Mouse (Mus musculus) hindbrain, embryonic 13.5 days (tissue): Measurements from ENCODE around the gene Mb. TPM values are rescaled to one million over a fixed set of nuclear protein-coding genes. Genes with fewer than 3 reads are reported as not detected.

ENCODE experiments used
- ATAC-seq: fragments of 200-750 bp; cut with Nextera tagmentation; 2 replicates; pipeline ENCODE4 v1.8.0; 2017; ENCODE audit warnings: moderate TSS enrichment; ENCODE audit not compliant: low FRiP score
- H3K27ac ChIP-seq: fragments of 300-500 bp; sonication (generic); 2 replicates; pipeline ENCODE4 v1.5.1; 2015; ENCODE audit warnings: inconsistent platforms, mild to moderate bottlenecking, moderate library complexity
- H3K27me3 ChIP-seq: fragments of 300-500 bp; sonication (generic); 2 replicates; pipeline ENCODE4 v1.6.1; 2015; ENCODE audit warnings: mild to moderate bottlenecking, inconsistent platforms
- H3K36me3 ChIP-seq: fragments of 300-500 bp; sonication (generic); 2 replicates; pipeline ENCODE4 v1.6.1; 2015; ENCODE audit warnings: mild to moderate bottlenecking, inconsistent platforms
- H3K4me1 ChIP-seq: fragments of 300-500 bp; sonication (generic); replicated peaks from 2 replicates; pipeline ENCODE4 v1.6.1; 2015; ENCODE audit warnings: inconsistent platforms
- H3K4me2 ChIP-seq: fragments of 300-500 bp; sonication (generic); 2 replicates; pipeline ENCODE4 v1.6.1; 2015; ENCODE audit warnings: inconsistent platforms, mild to moderate bottlenecking, moderate library complexity
- H3K4me3 ChIP-seq: fragments of 300-500 bp; sonication (generic); 2 replicates; pipeline ENCODE4 v1.5.1; 2015; ENCODE audit warnings: mild to moderate bottlenecking, inconsistent platforms
- H3K9ac ChIP-seq: fragments of 300-500 bp; sonication (generic); 2 replicates; pipeline ENCODE4 v1.6.1; 2015; ENCODE audit warnings: mild to moderate bottlenecking, inconsistent platforms
- H3K9me3 ChIP-seq: fragments of 300-500 bp; sonication (generic); 2 replicates; pipeline ENCODE4 v1.6.1; 2016; ENCODE audit warnings: inconsistent platforms
- WGBS: fragments of 180-500 bp; shearing (Covaris S2); methylation state at CpG from one replicate; pipeline ENCODE4 v1.1.7; 2015; 5-methylcytosine and 5-hydroxymethylcytosine counted together
- polyA plus RNA-seq: library from polyadenylated mRNA; unstranded; fragments of >200 nt; fragmentation: Nextera tagmentation; extraction: Ambion mirVana; gene quantifications from 2 replicates; pipeline ENCODE4 v1.2.1, GENCODE M21; 2015

The Mb gene
- polyA plus RNA-seq, 1 experiment from 2014 or later: 0.44 TPM

GRCm38 (mm10) chr15:77079256-77079822 is 28.9 kb upstream of the Mb start:
- no peak for ATAC-seq
- Histone ChIP-seq H3K27ac (0 out of 2 replicates have a peak overlapping the region, but pooled peaks have one; percentile 24), H3K4me2 (no peak overlapping the region), H3K4me3 (no peak overlapping the region), H3K9ac (no peak overlapping the region), H3K36me3 (peaks cover 80% of the 10 kb centered on the region), H3K9me3 (no peaks in the 10 kb centered on the region), H3K4me1 (peaks cover 10% of the 10 kb centered on the region; the same call in 1 of the 2 replicates), H3K27me3 (no peaks in the 10 kb centered on the region)
- WGBS: 58% methylated on average over 14 of the region's 14 CpGs

GRCm38 (mm10) chr15:77078786-77079185 is 28.3 kb upstream of the Mb start:
- WGBS: 43% methylated on average over 3 of the region's 3 CpGs
- peaks cover 76% of the 10 kb centered on the region for H3K36me3 ChIP-seq
- H3K4me2 ChIP-seq: no peak overlapping the region
- no peaks in the 10 kb centered on the region for H3K27me3 ChIP-seq
- H3K4me3 ChIP-seq: no peak overlapping the region
- no peak for ATAC-seq
- no peak overlapping the region for H3K9ac ChIP-seq
- peaks cover 10% of the 10 kb centered on the region; the same call in 1 of the 2 replicates for H3K4me1 ChIP-seq
- H3K27ac ChIP-seq: peak overlapping the region; percentile 60; the same call in 1 of the 2 replicates
- H3K9me3 ChIP-seq: no peaks in the 10 kb centered on the region

GRCm38 (mm10) chr15:77077906-77078305 is 27.4 kb upstream of the Mb start:
- no peak overlapping the region for H3K27ac ChIP-seq
- H3K27me3 ChIP-seq: no peaks in the 10 kb centered on the region
- WGBS: 91% methylated on average over 9 of the region's 9 CpGs
- no peak overlapping the region for H3K4me3 ChIP-seq
- no peak overlapping the region for H3K4me2 ChIP-seq
- H3K4me1 ChIP-seq: peaks cover 10% of the 10 kb centered on the region; the same call in 1 of the 2 replicates
- no peak overlapping the region; the same call in 1 of the 2 replicates for H3K9ac ChIP-seq
- ATAC-seq: no peak
- H3K9me3 ChIP-seq: no peaks in the 10 kb centered on the region
- H3K36me3 ChIP-seq: peaks cover 69% of the 10 kb centered on the region

- no peaks in the 10 kb centered on the region for H3K27me3 ChIP-seq
- WGBS: 85% methylated on average over 3 of the region's 3 CpGs
- no peak overlapping the region for H3K4me2 ChIP-seq
- H3K27ac ChIP-seq: no peak overlapping the region
- no peak for ATAC-seq
- no peaks in the 10 kb centered on the region for H3K9me3 ChIP-seq
- no peak overlapping the region for H3K9ac ChIP-seq
- H3K4me3 ChIP-seq: no peak overlapping the region
- peaks cover 17% of the 10 kb centered on the region for H3K4me1 ChIP-seq
- H3K36me3 ChIP-seq: peaks cover 56% of the 10 kb centered on the region
These were observed 26.1 kb upstream of the Mb start for GRCm38 (mm10) chr15:77076523-77076922.

GRCm38 (mm10) chr15:77072556-77073163 is 22.2 kb upstream of the Mb start:
- H3K9ac ChIP-seq: no peak overlapping the region
- no peak overlapping the region for H3K4me2 ChIP-seq
- no peak for ATAC-seq

GRCm38 (mm10) chr15:77071501-77071900 is 21.0 kb upstream of the Mb start:
- Histone ChIP-seq H3K27me3 (no peaks in the 10 kb centered on the region), H3K4me3 (no peak overlapping the region), H3K9me3 (no peaks in the 10 kb centered on the region), H3K4me1 (peaks cover 16% of the 10 kb centered on the region), H3K27ac (peak overlapping the region; percentile 42), H3K4me2 (peak overlapping the region; percentile 29; the same call in 1 of the 2 replicates), H3K9ac (peak overlapping the region; percentile 9; the same call in 1 of the 2 replicates), H3K36me3 (peaks cover 11% of the 10 kb centered on the region)
- WGBS: 17% methylated on average over 10 of the region's 10 CpGs
- peak; percentile 47; the same call in 1 of the 2 replicates for ATAC-seq

More at GRCm38 (mm10) chr15:77072556-77073163, 22.2 kb upstream of the Mb start:
- Histone ChIP-seq H3K27me3 (no peaks in the 10 kb centered on the region), H3K4me3 (no peak overlapping the region), H3K9me3 (no peaks in the 10 kb centered on the region), H3K36me3 (peaks cover 23% of the 10 kb centered on the region), H3K27ac (no peak overlapping the region), H3K4me1 (peaks cover 16% of the 10 kb centered on the region)
- 56% methylated on average over 4 of the region's 4 CpGs for WGBS

GRCm38 (mm10) chr15:77070745-77071268 is 20.3 kb upstream of the Mb start:
- no peak overlapping the region for H3K4me2 ChIP-seq
- H3K4me3 ChIP-seq: no peak overlapping the region
- H3K9ac ChIP-seq: peak overlapping the region; percentile 9; the same call in 1 of the 2 replicates
- peaks cover 5% of the 10 kb centered on the region for H3K36me3 ChIP-seq
- WGBS: 90% methylated on average over 11 of the region's 11 CpGs
- no peaks in the 10 kb centered on the region for H3K9me3 ChIP-seq
- H3K27ac ChIP-seq: peak overlapping the region; percentile 42; the same call in 1 of the 2 replicates
- H3K4me1 ChIP-seq: peaks cover 16% of the 10 kb centered on the region
- H3K27me3 ChIP-seq: no peaks in the 10 kb centered on the region
- no peak for ATAC-seq

- ATAC-seq: no peak
- Histone ChIP-seq H3K4me3 (no peak overlapping the region), H3K9ac (no peak overlapping the region), H3K27me3 (no peaks in the 10 kb centered on the region), H3K9me3 (no peaks in the 10 kb centered on the region), H3K4me1 (peaks cover 16% of the 10 kb centered on the region), H3K36me3 (no peaks in the 10 kb centered on the region), H3K4me2 (no peak overlapping the region), H3K27ac (no peak overlapping the region)
- 87% methylated on average over 3 of the region's 3 CpGs for WGBS
These were observed 18.5 kb upstream of the Mb start for GRCm38 (mm10) chr15:77069019-77069418.

GRCm38 (mm10) chr15:77068439-77068861 is 18.0 kb upstream of the Mb start:
- WGBS: 53% methylated on average over 3 of the region's 3 CpGs
- H3K27me3 ChIP-seq: no peaks in the 10 kb centered on the region
- no peak overlapping the region for H3K9ac ChIP-seq
- H3K27ac ChIP-seq: peak overlapping the region; percentile 19
- peaks cover 16% of the 10 kb centered on the region for H3K4me1 ChIP-seq
- no peaks in the 10 kb centered on the region for H3K9me3 ChIP-seq
- H3K4me2 ChIP-seq: no peak overlapping the region
- H3K36me3 ChIP-seq: no peaks in the 10 kb centered on the region
- no peak for ATAC-seq
- H3K4me3 ChIP-seq: no peak overlapping the region

GRCm38 (mm10) chr15:77066233-77066632 is 15.8 kb upstream of the Mb start:
- H3K9ac ChIP-seq: no peak overlapping the region
- H3K4me3 ChIP-seq: no peak overlapping the region
- H3K27me3 ChIP-seq: no peaks in the 10 kb centered on the region
- no peaks in the 10 kb centered on the region for H3K36me3 ChIP-seq
- H3K9me3 ChIP-seq: no peaks in the 10 kb centered on the region
- WGBS: 90% methylated on average over 6 of the region's 6 CpGs
- ATAC-seq: no peak
- H3K27ac ChIP-seq: no peak overlapping the region
- H3K4me2 ChIP-seq: no peak overlapping the region
- peaks cover 6% of the 10 kb centered on the region for H3K4me1 ChIP-seq

- WGBS: 93% methylated on average over 6 of the region's 6 CpGs
- Histone ChIP-seq H3K4me1 (0 out of 2 replicates have a peak, but pooled peaks cover 4% of the 10 kb centered on the region), H3K4me3 (no peak overlapping the region), H3K4me2 (no peak overlapping the region), H3K27ac (no peak overlapping the region), H3K36me3 (no peaks in the 10 kb centered on the region), H3K9ac (no peak overlapping the region), H3K27me3 (no peaks in the 10 kb centered on the region), H3K9me3 (no peaks in the 10 kb centered on the region)
- ATAC-seq: no peak
These were observed 14.9 kb upstream of the Mb start for GRCm38 (mm10) chr15:77065259-77065852.

- Histone ChIP-seq H3K4me1 (no peaks in the 10 kb centered on the region), H3K9ac (no peak overlapping the region), H3K27me3 (no peaks in the 10 kb centered on the region), H3K36me3 (no peaks in the 10 kb centered on the region), H3K9me3 (no peaks in the 10 kb centered on the region), H3K27ac (no peak overlapping the region), H3K4me3 (no peak overlapping the region), H3K4me2 (no peak overlapping the region)
- ATAC-seq: no peak
These were observed 12.3 kb upstream of the Mb start for GRCm38 (mm10) chr15:77062746-77063145.
